Mouse (Mus musculus) layer of hippocampus, postnatal 25 days (tissue): ENCODE measurements around the gene Dkk3. TPM values are rescaled to one million over a fixed set of nuclear protein-coding genes. Genes with fewer than 3 reads are reported as not detected.
"Not testable (repeated sequence)": the region's sequence is repeated elsewhere in the genome, so short reads cannot be mapped to it uniquely, and the experiment has no call there.

Source experiments
- DNase-seq, 2 experiments: peaks; one replicate each; pipeline ENCODE4 v3.0.0; 2022; ENCODE audit warnings: mixed read lengths in 2 of 2, low spot score in 1 of 2; ENCODE audit errors: extremely low spot score in 1 of 2
- total RNA-seq, 2 experiments: library from RNA; stranded (reverse); gene quantifications; 2 replicates each; pipeline ENCODE4 v1.2.3; 2021

The Dkk3 gene
- total RNA-seq, 2 experiments from 2014 or later = 218 to 244 TPM

DNA sequence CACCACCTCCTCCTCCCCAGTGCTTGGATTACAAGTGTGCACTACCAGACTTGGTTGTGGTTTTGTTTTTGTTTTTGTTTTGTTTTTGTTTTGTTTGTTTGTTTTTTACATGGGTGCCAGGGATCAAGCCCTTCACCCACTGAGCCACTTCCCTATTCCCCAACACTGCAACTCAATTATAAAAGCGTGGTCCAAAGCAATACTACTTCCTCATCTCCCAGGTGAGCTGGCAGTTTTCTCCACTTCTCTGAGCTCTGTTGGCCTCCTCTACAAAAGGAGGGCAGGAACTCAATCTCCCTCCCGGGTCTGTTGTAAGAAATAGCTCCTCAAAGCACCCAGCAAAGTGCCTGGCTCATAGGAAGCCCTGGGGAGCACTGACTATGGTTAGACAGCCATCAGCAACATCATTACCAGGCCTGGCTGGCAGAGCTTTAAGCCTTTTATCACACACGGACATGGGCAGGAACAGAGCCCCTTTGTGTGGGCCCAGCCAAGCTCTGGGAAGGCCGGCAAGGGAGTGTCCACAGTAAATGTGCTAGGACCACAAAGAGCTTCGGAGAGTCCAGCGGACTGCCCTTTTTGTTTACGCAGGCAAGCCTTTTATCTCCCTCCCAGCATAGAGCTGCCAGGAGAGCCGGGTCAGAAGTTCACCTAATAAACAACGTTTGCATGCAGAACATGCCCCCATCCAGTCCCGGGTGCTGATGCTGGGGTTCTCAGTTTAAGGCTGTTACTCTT, 11.3 kb upstream of the Dkk3 start:
- no peak for DNase-seq

DNA sequence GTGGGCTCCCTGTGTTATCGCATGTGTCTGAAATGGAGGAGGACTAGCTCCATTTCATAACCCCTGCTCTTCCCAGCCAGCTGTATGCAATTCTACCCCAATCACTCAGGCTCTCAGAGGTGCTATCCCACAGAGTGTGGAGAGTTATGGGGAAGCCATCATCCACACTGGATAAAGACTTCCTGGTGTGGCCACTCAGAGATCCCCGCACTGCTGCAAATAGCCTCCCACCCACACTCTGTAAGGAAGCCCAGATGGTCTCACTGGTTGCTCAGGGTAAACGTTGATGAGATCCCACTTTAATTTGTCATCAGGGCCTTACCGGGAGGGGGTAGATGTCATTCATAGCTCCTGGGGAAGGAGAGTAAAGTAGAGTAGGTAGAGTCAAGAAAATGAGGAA, 6.7 kb upstream of the Dkk3 start:
- DNase-seq = no peak

DNA sequence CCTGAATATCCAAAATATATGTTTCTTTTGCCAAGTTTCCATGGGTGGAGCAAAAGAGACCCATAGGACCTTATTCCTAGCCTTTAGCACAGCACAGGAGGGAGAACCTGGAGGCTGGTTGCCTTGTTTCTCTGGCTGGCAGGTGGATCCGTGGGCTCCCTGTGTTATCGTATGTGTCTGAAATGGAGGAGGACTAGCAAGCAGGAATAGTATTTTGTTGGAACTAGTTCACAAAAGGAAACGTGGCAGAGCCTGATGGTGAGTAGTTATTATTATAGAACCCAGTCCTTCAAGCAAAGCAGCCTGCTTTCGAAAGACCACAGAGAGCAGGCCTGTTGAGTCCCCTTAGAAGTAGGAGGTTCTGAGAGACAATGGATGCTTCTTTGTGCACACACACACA, 6.2 kb upstream of the Dkk3 start:
- not testable (repeated sequence) for DNase-seq

DNA sequence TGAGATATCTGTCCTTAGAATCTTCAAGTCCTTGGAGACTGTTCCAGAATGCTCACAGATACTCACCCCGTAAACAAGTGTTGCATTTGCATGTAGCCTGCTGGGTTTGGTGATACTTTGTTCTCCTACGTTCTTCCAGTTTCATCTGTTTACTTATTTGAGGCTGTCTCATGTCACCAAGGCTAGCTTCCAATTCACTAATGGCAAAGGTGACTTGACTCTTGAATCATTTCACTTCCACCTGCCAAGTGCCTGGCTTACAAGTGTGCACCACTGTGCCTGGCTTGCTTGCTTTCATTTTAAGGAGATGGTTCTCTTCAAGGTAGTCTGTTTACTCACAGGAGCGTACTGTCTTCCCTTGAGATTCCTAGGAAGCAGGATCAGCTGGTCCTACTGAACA, 5.6 kb upstream of the Dkk3 start:
- DNase-seq = no peak

DNA sequence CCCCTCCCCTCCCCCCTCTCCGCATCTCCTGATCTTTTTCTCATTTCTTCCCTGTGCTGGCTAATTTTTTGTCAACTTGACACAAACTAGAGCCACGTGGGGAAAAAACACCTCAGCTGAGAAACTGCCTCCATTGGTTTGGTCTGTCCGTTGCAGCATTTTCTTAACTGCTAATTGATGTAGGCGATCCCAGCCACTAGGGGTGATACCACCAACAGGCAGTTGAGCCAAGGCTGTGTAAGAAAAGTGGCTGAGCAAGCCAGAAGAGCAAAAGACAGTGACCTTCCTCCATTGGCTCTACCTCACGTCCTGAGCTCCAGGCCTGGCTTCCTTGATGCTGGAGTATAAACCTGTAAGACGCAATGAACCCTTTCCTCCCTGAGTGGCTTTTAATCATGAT, 978 bp upstream of the Dkk3 start:
- DNase-seq = no peak

DNA sequence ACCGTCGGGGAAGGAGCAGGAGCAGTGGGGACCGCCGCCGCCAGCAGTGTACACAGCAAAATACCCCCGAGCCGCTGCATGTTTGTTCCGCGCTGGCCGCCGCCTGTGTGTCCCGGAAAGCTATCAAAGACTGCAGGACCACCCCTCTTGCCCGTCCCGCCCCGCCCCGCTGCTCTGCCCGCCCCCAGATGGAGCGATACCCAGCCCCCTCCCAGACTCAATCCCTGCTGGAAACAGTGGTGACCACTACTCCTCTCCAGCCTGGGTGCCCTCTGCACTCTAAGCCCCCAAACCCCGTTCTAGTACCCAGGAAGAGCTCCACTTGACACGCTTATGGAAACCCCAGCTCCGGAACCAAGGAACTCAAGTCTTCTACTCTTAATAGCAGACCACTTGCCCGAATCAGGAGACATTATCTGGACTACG, 528 bp downstream of the Dkk3 start:
- no peak for DNase-seq

DNA sequence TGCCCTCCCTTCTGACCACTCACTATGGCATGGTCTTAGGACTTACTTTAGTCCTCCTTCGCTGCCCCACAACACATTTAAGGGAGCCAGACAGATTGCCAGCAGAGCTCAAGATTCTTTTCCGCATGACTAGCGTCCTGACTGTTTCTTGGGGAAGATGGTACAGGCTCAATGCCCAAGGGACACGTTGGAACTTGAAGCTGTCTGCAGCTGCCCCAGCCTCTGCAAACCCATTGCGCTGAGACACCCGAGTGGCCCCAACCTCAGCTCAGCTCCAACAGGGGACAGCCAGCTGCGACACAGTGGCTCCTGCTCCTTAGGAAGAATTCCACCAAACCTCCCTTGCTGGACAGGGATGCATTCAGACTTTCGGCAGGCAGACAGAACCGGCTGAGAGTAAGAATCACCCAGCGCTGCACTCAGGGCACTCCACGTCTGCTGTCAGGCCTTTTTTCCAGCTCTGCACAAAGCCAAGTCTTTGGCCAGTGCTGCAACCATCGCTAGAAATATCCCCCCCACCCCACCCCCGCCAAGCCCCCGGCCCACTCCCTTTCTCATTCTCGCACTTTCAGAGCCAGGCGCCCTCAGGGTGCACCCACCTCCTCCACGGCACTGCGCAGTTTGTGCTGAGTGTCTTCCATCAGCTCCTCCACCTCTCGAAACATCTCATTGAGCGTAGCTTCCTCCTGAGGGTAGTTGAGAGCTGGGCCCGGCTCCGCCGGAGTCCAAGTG, 1.1 kb downstream of the Dkk3 start:
- DNase-seq = no peak

DNA sequence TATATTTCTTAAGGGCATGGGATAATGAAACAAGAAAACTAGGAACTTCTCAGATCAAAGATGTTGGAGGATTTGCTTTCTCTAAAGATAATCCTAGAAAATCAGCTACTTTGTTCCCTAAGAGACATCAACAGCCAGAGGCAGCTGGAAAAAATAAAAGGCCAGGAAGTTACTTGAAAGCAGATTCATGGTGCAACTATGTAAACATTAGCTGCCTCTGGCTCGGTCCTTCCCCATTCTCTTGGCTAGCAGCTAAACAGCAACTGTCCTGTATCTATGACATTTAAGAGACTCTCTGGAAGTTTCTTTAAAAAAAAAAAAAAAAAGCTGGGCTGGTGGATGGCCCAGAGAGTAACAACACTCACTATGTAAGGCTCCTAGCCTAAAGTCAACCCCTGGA, 3.7 kb downstream of the Dkk3 start:
- no peak for DNase-seq

DNA sequence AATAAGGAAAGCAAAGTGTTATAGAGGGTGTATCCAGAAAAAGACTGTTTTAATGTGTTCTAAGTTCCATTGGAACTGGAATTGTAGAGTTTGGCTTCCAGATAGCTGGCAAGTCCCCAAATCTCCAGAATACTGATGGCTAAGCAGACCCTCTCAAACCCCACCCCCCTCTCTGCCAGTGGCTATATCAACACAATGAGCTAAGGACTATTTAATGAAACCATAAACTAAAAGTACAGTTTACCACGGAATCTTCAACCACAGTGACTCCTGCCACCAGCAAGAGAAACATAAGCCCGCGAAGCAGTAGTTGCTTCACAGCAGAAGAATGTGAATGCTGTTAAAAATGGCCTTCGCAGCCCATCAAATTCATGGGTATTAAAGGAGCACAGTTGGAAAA, 4.4 kb downstream of the Dkk3 start:
- DNase-seq = no peak

DNA sequence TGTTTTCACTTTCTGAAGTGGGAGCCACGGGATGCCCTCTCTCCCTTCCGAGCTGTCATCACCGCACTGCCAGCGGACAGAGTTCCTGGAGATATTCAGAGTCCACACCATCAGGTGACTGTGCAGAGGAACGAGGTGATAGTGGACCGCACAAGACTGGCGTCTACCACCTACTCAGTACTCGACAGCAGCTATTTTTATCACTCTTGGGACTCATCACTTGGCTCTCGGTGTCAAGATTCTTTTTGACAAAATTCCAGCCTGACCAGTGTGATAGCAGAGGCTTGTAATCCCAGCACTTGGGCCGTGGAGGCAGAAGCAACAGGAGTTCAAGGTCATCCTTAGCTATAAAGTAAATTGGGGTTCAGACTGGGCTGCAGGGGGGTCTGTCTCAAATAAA, 9.7 kb downstream of the Dkk3 start:
- no peak for DNase-seq

DNA sequence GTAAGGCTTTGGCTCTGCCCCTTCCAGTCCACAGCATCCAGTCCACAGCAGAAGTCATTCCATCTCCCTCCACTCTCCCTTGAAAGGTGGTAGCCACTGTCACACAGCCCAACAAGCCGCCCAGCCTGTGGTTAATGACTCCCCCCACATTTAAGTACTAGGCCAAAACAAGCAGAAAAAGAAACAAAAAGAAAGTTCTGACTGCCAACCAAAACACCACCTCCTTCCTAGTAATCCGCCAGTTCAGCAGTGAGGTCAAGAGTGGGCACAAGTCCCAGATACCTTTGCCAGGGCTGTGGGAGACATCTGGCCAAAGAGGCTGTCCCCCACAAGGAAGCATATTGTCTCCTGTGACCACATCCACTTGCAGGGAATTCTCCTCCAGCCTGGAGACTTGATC, 10.9 kb downstream of the Dkk3 start:
- no peak for DNase-seq

DNA sequence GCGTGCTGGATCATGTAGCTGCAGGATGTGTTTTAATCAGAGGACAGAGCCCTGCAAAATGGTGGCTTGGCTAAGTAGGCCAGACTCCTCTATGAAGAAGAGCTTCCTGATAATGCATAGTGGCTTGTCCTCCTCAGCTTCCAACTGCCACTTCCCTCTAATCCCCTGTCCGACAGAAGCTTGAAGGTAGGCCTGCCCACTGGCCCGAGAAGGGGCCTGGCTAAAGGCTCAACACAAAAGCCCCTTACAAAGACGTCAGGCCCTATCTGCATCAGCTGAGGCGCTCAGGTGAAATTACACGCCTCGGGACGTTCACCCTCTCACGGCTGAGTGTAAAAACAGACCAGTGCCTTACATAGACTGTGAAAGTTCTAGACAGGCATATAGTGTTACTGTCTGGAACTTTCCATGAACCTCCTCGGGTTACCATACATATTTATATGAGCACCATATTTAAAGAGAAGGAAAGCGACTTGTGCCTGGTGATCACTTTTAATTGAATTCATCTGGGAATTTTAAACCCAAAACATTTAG, 14.1 kb downstream of the Dkk3 start:
- DNase-seq = no peak

DNA sequence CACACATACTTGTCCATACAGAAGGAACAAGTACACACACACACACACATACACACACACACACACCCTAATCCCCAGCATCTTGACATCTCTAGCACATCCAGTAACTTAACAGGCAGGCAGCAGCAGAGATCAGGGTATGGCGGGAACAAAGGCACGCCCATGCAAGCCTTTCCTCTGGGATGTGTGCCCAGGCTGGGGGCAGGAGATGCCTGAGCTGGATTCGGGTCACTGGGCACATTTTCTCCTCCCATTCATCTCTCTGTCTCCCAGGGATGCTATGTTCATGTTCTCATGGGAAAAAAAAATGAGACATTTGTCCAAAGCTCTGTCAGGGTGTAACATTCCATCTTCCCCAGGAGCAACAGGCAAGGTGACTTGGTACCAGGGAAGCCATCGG, 14.9 kb downstream of the Dkk3 start:
- DNase-seq = no peak

DNA sequence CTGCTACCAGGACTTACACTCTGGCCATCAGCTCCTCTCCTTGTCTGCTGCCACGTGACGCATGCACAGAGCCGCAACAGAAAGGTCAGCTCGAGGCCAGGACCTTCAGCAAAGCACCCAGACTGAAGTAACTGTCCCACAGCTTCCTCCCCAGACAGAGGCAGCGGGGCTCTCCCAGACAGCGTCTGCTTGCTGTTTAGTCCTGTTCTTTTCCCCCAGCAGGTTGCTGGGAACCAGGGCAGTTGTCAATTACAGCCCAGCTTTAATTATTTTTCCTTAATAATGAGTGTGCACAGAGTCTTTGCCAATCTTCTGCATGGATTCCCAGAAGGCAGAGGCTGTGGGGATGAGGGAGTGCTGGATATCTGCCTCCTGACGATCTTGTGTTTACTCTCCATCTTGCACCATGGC, 15.8 kb downstream of the Dkk3 start:
- DNase-seq = no peak

DNA sequence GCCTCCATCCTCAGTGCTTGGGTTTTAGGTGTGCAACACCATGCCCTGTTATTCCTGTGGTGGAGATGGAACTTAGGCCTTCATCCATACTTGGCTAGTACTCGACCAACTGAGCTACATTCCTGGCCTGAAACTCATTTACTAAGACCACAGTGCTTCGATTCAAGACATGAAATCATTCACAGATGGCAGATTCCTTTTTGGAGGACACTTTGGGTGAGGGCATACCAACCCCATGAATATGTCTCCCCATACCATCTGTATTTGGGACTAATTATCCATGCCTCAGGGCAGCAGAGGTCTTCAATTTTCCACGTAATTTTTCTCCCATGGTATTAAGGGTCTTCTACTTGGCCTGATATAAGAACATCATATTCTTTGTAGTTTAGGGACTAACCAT, 16.2 kb downstream of the Dkk3 start:
- DNase-seq = no peak

DNA sequence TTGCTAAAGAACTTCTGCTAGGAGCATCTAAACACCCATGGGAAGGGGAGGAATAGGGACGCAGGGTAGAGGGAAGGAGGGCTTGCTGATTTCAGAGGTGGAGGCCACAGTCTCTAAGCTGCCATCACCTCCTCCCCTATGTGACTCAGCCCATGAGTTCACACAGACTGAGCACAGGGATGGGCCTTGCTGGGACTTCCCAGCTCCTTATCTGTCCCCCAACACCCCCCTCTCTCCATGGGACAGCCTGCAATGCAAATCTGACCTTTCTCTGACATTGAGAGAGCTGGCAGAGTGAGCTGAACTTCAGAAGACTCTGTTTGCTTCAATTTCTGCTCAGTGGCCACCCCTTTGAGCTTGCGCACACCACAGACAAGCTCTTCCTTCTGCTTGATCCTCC, 18.1 kb downstream of the Dkk3 start:
- no peak for DNase-seq

DNA sequence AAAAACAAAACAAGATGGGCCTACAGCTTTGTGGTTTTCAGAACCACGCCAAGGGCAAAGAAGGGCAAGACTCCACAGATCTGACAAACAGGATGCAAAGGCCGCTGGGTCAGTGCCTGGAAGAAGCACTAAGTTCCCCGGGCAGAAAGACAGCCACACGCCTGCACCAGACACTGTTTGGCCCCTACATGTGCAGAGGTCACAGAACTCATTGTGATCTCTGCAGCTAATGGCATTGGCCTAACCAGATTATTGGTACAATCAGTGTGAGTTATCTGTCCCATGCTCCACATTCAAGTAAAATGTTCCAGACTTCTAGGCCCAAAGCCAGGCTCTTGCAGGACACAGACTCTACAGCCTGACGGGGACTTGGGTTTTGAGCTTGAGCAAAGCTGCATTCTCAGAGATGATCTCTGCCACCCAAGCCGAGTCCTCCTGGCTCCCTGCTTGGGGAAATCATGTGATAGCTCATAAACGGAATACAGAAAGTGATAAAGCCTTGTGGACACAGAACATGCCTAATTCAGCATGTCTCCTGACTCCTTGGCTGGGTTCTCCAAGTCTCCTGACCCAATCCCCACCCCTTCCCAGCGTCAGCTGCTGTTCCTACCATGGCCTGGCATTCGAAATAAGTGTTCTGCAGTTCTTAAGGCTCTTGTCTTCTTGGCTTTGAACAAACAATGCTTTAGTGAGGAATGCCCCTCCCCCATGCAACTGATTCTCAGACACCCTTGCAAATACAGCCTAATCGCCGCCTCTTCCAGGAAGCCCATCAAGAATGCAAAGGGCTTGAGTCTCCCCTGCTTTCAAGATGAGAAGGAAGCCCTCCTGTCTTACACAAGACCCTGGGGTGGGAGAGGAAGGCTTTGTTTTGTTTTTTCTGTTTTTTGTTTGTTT, 20.1 kb downstream of the Dkk3 start:
- no peak for DNase-seq

DNA sequence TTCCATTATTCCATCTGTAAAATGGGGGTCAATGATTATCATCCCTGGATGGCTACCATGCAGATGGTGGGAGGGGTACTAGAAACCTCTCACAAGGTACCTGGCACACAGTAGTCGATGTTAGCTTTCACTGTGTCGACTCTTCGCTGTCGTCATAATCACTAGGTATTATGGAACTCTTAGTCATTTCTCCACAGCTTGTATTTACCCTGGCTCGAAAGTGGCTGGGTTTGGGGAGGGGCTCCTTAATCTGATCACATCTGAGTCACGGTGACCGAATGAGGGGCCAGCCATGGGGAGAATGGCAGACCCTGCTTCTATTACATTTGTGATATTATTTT, 20.7 kb downstream of the Dkk3 start:
- DNase-seq = no peak

DNA sequence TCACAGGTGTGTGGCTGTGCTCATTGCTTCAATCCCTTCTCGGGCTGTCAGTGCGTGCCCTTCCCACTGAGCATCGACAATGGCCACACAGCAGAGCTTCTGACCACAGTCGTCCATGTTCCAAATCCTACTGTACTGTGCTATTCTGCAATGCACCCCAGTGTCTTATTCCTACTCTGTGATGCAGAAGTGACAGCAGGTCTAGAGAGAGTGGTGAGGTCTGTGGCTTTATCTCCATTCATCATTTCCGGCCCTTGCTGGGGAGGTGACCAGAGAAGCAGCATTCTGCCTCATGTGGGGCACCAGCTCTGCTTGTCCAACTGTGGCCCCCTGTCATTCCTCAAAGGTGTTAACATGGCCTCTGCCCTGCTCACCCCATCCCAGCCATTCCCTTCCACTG, 22.3 kb downstream of the Dkk3 start:
- DNase-seq = no peak

DNA sequence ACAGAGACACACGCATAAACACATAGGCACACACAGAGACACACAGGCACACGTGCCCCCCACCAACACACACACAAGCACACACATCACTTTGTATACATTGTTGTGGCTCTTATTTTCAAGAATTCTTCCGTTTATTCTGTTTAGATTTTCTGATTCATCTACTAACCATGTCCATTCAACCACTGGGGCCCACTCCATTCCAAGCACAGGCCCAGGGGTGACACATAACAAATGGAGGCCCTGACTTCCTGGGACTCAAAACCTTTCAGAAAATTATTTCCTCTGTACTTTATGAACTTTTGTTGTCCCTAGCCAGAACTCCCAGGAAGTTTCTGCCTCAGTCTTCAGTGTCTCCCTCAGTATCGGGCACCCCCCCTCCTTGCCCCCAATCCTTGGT, 23.7 kb downstream of the Dkk3 start:
- DNase-seq = no peak

DNA sequence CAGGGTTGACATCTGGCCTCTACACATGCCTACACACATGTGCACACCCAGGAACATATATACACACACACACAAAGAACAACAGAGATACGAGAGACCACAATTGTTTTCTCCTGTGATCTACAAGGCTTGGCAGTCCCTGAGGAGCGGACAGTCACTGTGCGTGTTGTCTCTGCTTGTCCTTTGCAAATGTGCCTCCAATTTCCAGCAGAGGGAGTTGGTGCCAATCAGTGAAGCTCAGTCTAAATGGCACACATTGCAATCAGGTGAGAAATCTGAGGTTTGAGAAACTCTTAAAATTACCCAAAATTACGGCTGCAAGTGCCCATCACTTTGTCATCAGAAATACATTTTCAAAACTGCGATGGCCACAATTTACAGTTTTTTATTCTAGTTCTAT, 25.6 kb downstream of the Dkk3 start:
- no peak for DNase-seq
